Mouse (Mus musculus) CH12.LX (cell line): ENCODE data around the gene Lrrc61. TPM values are rescaled to one million over a fixed set of nuclear protein-coding genes. Genes with fewer than 3 reads are reported as not detected.

Experiments
- DNase-seq: peaks from one replicate; pipeline ENCODE4 v3.0.0-alpha.2; 2013; ENCODE audit errors: extremely low read depth
- H3K27ac ChIP-seq: 2 replicates; pipeline ENCODE4 v1.5.1; 2012; ENCODE audit warnings: low read depth, mild to moderate bottlenecking, control low read depth, moderate library complexity; ENCODE audit not compliant: insufficient read depth
- H3K27me3 ChIP-seq: replicated peaks from 2 replicates; pipeline ENCODE3; 2012; ENCODE audit warnings: inconsistent platforms
- H3K36me3 ChIP-seq, 2 experiments: replicated peaks in 1 of 2; 2 replicates each; pipeline versions ENCODE3 to v1.6.1; 2012; ENCODE audit warnings: inconsistent platforms in 1 of 2, low read length in 1 of 2, mild to moderate bottlenecking in 1 of 2, mixed read lengths in 1 of 2, moderate library complexity in 1 of 2; ENCODE audit not compliant: control insufficient read depth in 1 of 2, insufficient read depth in 1 of 2
- H3K4me1 ChIP-seq, 2 experiments: 2 replicates each; pipeline ENCODE4 v1.6.1; 2012; ENCODE audit warnings: inconsistent platforms in 1 of 2, moderate library complexity in 1 of 2; ENCODE audit not compliant: insufficient read depth in 2 of 2, control insufficient read depth in 1 of 2
- H3K4me2 ChIP-seq: 2 replicates; pipeline ENCODE4 v1.6.1; 2012; ENCODE audit warnings: low read depth, mild to moderate bottlenecking, control low read depth; ENCODE audit not compliant: poor library complexity, insufficient read depth, severe bottlenecking
- H3K4me3 ChIP-seq, 3 experiments: fragments of 150-350 bp in 1 of 3; sonication (generic) in 1 of 3; replicated peaks in 1 of 3; 2 replicates each; pipeline versions ENCODE3 to v1.5.1; 2011 to 2012; ENCODE audit warnings: low read depth in 2 of 3, low read length in 2 of 3, mild to moderate bottlenecking in 2 of 3, moderate library complexity in 2 of 3, control low read depth in 1 of 3, improper control_type of control experiment in 1 of 3, inconsistent platforms in 1 of 3, mixed read lengths in 1 of 3; ENCODE audit not compliant: poor library complexity in 1 of 3
- H3K79me2 ChIP-seq: replicated peaks from 2 replicates; pipeline ENCODE4 v1.6.1; 2012; ENCODE audit warnings: mild to moderate bottlenecking, moderate library complexity; ENCODE audit not compliant: control insufficient read depth, poor library complexity, insufficient read depth, severe bottlenecking; ENCODE audit errors: extremely low read depth
- H3K9ac ChIP-seq: 2 replicates; pipeline ENCODE4 v1.6.1; 2012; ENCODE audit warnings: low read depth, mild to moderate bottlenecking, control low read depth, moderate library complexity; ENCODE audit not compliant: insufficient read depth
- H3K9me3 ChIP-seq: replicated peaks from 2 replicates; pipeline ENCODE3; 2012; ENCODE audit warnings: low read length, inconsistent platforms, mixed read lengths
- CHD1 ChIP-seq: IDR thresholded peaks from 2 replicates; pipeline ENCODE4 v1.6.1; 2012; ENCODE audit warnings: low read depth, low read length, improper control_type of control experiment, inconsistent platforms
- CTCF ChIP-seq, 2 experiments: IDR thresholded peaks in 1 of 2; conservative IDR thresholded peaks in 1 of 2; 2 replicates each; pipeline ENCODE4 v1.5.1; 2011 to 2012; ENCODE audit warnings: low read depth in 2 of 2, low read length in 2 of 2, improper control_type of control experiment in 1 of 2, inconsistent platforms in 1 of 2, mild to moderate bottlenecking in 1 of 2, moderate library complexity in 1 of 2
- ELF1 ChIP-seq: IDR thresholded peaks from 2 replicates; pipeline ENCODE4 v1.6.1; 2014; ENCODE audit warnings: low read depth, mild to moderate bottlenecking, inconsistent platforms, low read length, improper control_type of control experiment
- JUN ChIP-seq: IDR thresholded peaks from 2 replicates; pipeline ENCODE4 v1.6.1; 2011; ENCODE audit warnings: low read depth, mild to moderate bottlenecking, low read length, improper control_type of control experiment, moderate library complexity; ENCODE audit not compliant: insufficient read depth
- JUND ChIP-seq: conservative IDR thresholded peaks from 2 replicates; pipeline ENCODE4 v1.6.1; 2011; ENCODE audit warnings: low read depth, low read length, improper control_type of control experiment
- MYC ChIP-seq: IDR thresholded peaks from 2 replicates; pipeline ENCODE4 v1.6.1; 2011; ENCODE audit warnings: low read depth, mild to moderate bottlenecking, improper control_type of control experiment, low read length
- RAD21 ChIP-seq: IDR thresholded peaks from 2 replicates; pipeline ENCODE4 v1.6.1; 2011; ENCODE audit warnings: low read depth, mild to moderate bottlenecking, low read length, improper control_type of control experiment, moderate library complexity
- SIN3A ChIP-seq: IDR thresholded peaks from 2 replicates; pipeline ENCODE4 v1.6.1; 2012; ENCODE audit warnings: low read length, improper control_type of control experiment, inconsistent platforms
- SMC3 ChIP-seq: IDR thresholded peaks from 2 replicates; pipeline ENCODE4 v1.6.1; 2011; ENCODE audit warnings: low read depth, low read length, improper control_type of control experiment
- USF1 ChIP-seq: IDR thresholded peaks from 2 replicates; pipeline ENCODE4 v1.6.1; 2014; ENCODE audit warnings: low read depth, mild to moderate bottlenecking, inconsistent platforms, low read length, improper control_type of control experiment
- ZNF384 ChIP-seq: IDR thresholded peaks from 2 replicates; pipeline ENCODE4 v1.6.1; 2012; ENCODE audit warnings: low read depth, low read length, improper control_type of control experiment, inconsistent platforms
- dilution Hi-C: fragments of 300-500 bp; cut with MboI; formaldehyde crosslinking; loops from 2 replicates; pipeline ENCODE4 v1.14.3; 2020; ENCODE audit warnings: low sequenced_read_pairs; ENCODE audit not compliant: extremely low pct_unique_long_range_greater_than_20kb, extremely low pct_ligation_motif_present
- in situ Hi-C: fragments of 300-500 bp; cut with MboI; formaldehyde crosslinking; loops from 3 replicates; pipeline ENCODE4 v1.14.3; 2019; ENCODE audit warnings: low sequenced_read_pairs, low pct_ligation_motif_present, low pct_unique_long_range_greater_than_20kb, mixed read lengths
- polyA plus RNA-seq: library from polyadenylated mRNA; unstranded; fragments of >175 nt; gene quantifications from 2 replicates; pipeline ENCODE4 v1.2.1, GENCODE M21; 2012; ENCODE audit warnings: low read depth; ENCODE audit not compliant: insufficient read length
- total RNA-seq, 2 experiments: library from RNA; depleted of rRNA; stranded (reverse); fragments of 300-350 nt in 1 of 2; fragments of >200 nt in 1 of 2; gene quantifications; 2 replicates each; pipeline ENCODE4 v1.2.3; 2012 to 2014

Lrrc61 gene
- total and polyA plus RNA-seq, 3 experiments, result 5.6 to 14.2 (median 13.7) TPM

GRCm38 (mm10) chr6:48537105-48537954 lies 17.3 kb upstream of the Lrrc61 start, which contains the start of gene Atp6v0e2:
Gene Atp6v0e2, plus strand, starts transcription at chr6:48537615.
- Histone ChIP-seq H3K79me2 (no peaks in the 10 kb centered on the region), H3K27me3 (no peaks in the 10 kb centered on the region)
- dilution Hi-C loops, result no loop called here
- TF ChIP-seq JUN, result no peak
- TF ChIP-seq, all 38 proteins: peak for 0
- Histone ChIP-seq H3K36me3 (peaks cover 3 to 21% of the 10 kb centered on the region in 2 experiments), H3K9ac (no peak within 1 kb of the TSS), H3K9me3 (no peaks in the 10 kb centered on the region), H3K4me2 (no peak within 1 kb of the TSS), H3K4me1 (peaks cover 0 to 18% of the 10 kb centered on the region in 2 experiments; a peak in 2 of 4 replicates), H3K4me3 (no peak within 1 kb of the TSS), H3K27ac (no peak within 1 kb of the TSS)
- in situ Hi-C loops, result loop anchor here (5.0 to 25.0 kb wide), 2 partner anchors 80 to 350 kb away; no protein-coding TSS in a partner anchor
- DNase-seq, result no peak

GRCm38 (mm10) chr6:48538841-48539737 lies 15.5 kb upstream of the Lrrc61 start:
- no peak overlapping the region for H3K4me3 ChIP-seq
- no peaks in the 10 kb centered on the region for H3K9me3 ChIP-seq
- H3K36me3 ChIP-seq, result peaks cover 0 to 4% of the 10 kb centered on the region in 2 experiments
- in situ Hi-C loops (loop anchor here (5.0 to 25.0 kb wide), 2 partner anchors 78 to 352 kb away; no protein-coding TSS in a partner anchor), dilution Hi-C loops (no loop called here)
- no peaks in the 10 kb centered on the region for H3K79me2 ChIP-seq
- peaks cover 6% of the 10 kb centered on the region for H3K27me3 ChIP-seq
- no peak overlapping the region for H3K4me2 ChIP-seq
- H3K9ac ChIP-seq, result no peak overlapping the region
- no peak overlapping the region for H3K27ac ChIP-seq
- DNase-seq, result peak; percentile 84
- peaks cover 0 to 18% of the 10 kb centered on the region in 2 experiments; a peak in 2 of 4 replicates for H3K4me1 ChIP-seq
- TF ChIP-seq CTCF (conservative IDR thresholded peaks at IDR 0.05 in 1 of 2, IDR thresholded peaks at IDR 0.05 in 1 of 2; ENCODE audit: low read depth in 2 of 2, low read length in 2 of 2) (peak; percentile 71 to 73), RAD21 (peak; percentile 56), SMC3 (peak; percentile 50), USF1 (no peak), ELF1 (no peak), SIN3A (no peak), JUND (no peak), JUN (no peak), MYC (no peak), ZNF384 (peak; percentile 91), CHD1 (no peak)
